ENCODE assay signal across 16 mouse cellular contexts in genomic region chr7:64725967-64726695, GRCm38 (mm10).
DNase-seq lines count a peak whose midpoint lies in the region; ATAC-seq lines count a peak whose summit lies in the region.
"Had no signal": no experiment of that assay in that cellular context is flagged by ENCODE, and none has a peak within 500 bp of the region (broad histone marks: within the 10 kb centered on the region; RNA-seq: fewer than 3 reads in every experiment).

No protein-coding gene starts in this region.

- H3K4me1 ChIP-seq in forebrain, embryonic 15.5 days = peaks cover 22% of the 10 kb centered on the region
- H3K4me1 ChIP-seq in forebrain, embryonic 10.5 days = no peaks in the 10 kb centered on the region
- peaks cover 15% of the 10 kb centered on the region for H3K4me1 ChIP-seq in midbrain, embryonic 13.5 days (replicated peaks)
- 0 out of 2 replicates have a peak, but pooled peaks cover 3% of the 10 kb centered on the region for H3K4me1 ChIP-seq in midbrain, embryonic 10.5 days
- peaks cover 13% of the 10 kb centered on the region for H3K4me1 ChIP-seq in hindbrain, embryonic 14.5 days (replicated peaks; ENCODE audit: control insufficient read depth, insufficient read depth, low read length)
- H3K4me1 ChIP-seq in neural tube, embryonic 14.5 days (ENCODE audit: control insufficient read depth, insufficient read depth, low read length) = no peaks in the 10 kb centered on the region
- H3K4me1 ChIP-seq in intestine, embryonic 15.5 days (replicated peaks) = no peaks in the 10 kb centered on the region

- no peak for ATAC-seq in forebrain, embryonic 15.5 days (replicated peaks)
- no peak for ATAC-seq in midbrain, embryonic 13.5 days
- peak; percentile 60 for ATAC-seq in hindbrain, embryonic 14.5 days (ENCODE audit: low FRiP score)
- ATAC-seq in neural tube, embryonic 14.5 days (ENCODE audit: low read depth) = 0 out of 2 replicates have a peak, but pooled peaks have one; percentile 3
- ATAC-seq in intestine, embryonic 15.5 days = no peak
- ATAC-seq: Patski had no signal

- WGBS in forebrain, embryonic 15.5 days = 48% methylated on average over 6 of the region's 6 CpGs
- WGBS in forebrain, embryonic 10.5 days = 83% methylated on average over 6 of the region's 6 CpGs
- WGBS in midbrain, embryonic 13.5 days = 55% methylated on average over 6 of the region's 6 CpGs
- 83% methylated on average over 6 of the region's 6 CpGs for WGBS in midbrain, embryonic 10.5 days
- WGBS in hindbrain, embryonic 14.5 days = 51% methylated on average over 6 of the region's 6 CpGs
- WGBS in neural tube, embryonic 14.5 days = 62% methylated on average over 6 of the region's 6 CpGs
- WGBS in intestine, embryonic 15.5 days = 80% methylated on average over 6 of the region's 6 CpGs

- H3K4me3 ChIP-seq in forebrain, embryonic 15.5 days = no peak overlapping the region
- no peak overlapping the region for H3K4me3 ChIP-seq in forebrain, embryonic 10.5 days
- H3K4me3 ChIP-seq in midbrain, embryonic 13.5 days (replicated peaks) = no peak overlapping the region
- no peak overlapping the region for H3K4me3 ChIP-seq in midbrain, embryonic 10.5 days
- H3K4me3 ChIP-seq in hindbrain, embryonic 14.5 days (replicated peaks; ENCODE audit: low read length) = no peak overlapping the region
- no peak overlapping the region for H3K4me3 ChIP-seq in neural tube, embryonic 14.5 days (ENCODE audit: low read depth, low read length)
- H3K4me3 ChIP-seq in intestine, embryonic 15.5 days (replicated peaks) = no peak overlapping the region
- H3K4me3 ChIP-seq: limb, embryonic 12.5 days; myocyte had no signal

- no peak overlapping the region for H3K9ac ChIP-seq in forebrain, embryonic 15.5 days (replicated peaks)
- H3K9ac ChIP-seq in midbrain, embryonic 13.5 days (replicated peaks) = no peak overlapping the region
- H3K9ac ChIP-seq in hindbrain, embryonic 14.5 days = no peak overlapping the region
- no peak overlapping the region for H3K9ac ChIP-seq in neural tube, embryonic 14.5 days (replicated peaks; ENCODE audit: low read depth, low read length)
- no peak overlapping the region for H3K9ac ChIP-seq in intestine, embryonic 15.5 days
- H3K9ac ChIP-seq: limb, embryonic 12.5 days had no signal

- H3K27me3 ChIP-seq in forebrain, embryonic 15.5 days = no peaks in the 10 kb centered on the region
- H3K27me3 ChIP-seq in forebrain, embryonic 10.5 days (ENCODE audit: poor library complexity, severe bottlenecking) = no peaks in the 10 kb centered on the region
- H3K27me3 ChIP-seq in midbrain, embryonic 13.5 days = no peaks in the 10 kb centered on the region
- H3K27me3 ChIP-seq in midbrain, embryonic 10.5 days (ENCODE audit: low read depth, poor library complexity, severe bottlenecking) = no peaks in the 10 kb centered on the region
- H3K27me3 ChIP-seq in hindbrain, embryonic 14.5 days (ENCODE audit: control insufficient read depth, insufficient read depth, low read length) = no peaks in the 10 kb centered on the region
- no peaks in the 10 kb centered on the region for H3K27me3 ChIP-seq in neural tube, embryonic 14.5 days (ENCODE audit: control insufficient read depth, insufficient read depth, low read length)
- no peaks in the 10 kb centered on the region for H3K27me3 ChIP-seq in intestine, embryonic 15.5 days (replicated peaks)
- H3K27me3 ChIP-seq: limb, embryonic 12.5 days had no signal

- H3K9me3 ChIP-seq in forebrain, embryonic 15.5 days = no peaks in the 10 kb centered on the region
- no peaks in the 10 kb centered on the region for H3K9me3 ChIP-seq in forebrain, embryonic 10.5 days
- no peaks in the 10 kb centered on the region for H3K9me3 ChIP-seq in midbrain, embryonic 13.5 days
- no peaks in the 10 kb centered on the region for H3K9me3 ChIP-seq in midbrain, embryonic 10.5 days (replicated peaks)
- no peaks in the 10 kb centered on the region for H3K9me3 ChIP-seq in hindbrain, embryonic 14.5 days (ENCODE audit: control insufficient read depth, low read length)
- H3K9me3 ChIP-seq in neural tube, embryonic 14.5 days (ENCODE audit: control insufficient read depth, low read length) = no peaks in the 10 kb centered on the region
- H3K9me3 ChIP-seq in intestine, embryonic 15.5 days = no peaks in the 10 kb centered on the region
- H3K9me3 ChIP-seq: limb, embryonic 12.5 days had no signal

- H3K27ac ChIP-seq in forebrain, embryonic 15.5 days (replicated peaks) = peak overlapping the region; percentile 32; the same call in 1 of the 2 replicates
- no peak overlapping the region for H3K27ac ChIP-seq in forebrain, embryonic 10.5 days
- H3K27ac ChIP-seq in midbrain, embryonic 13.5 days = peak overlapping the region; percentile 40
- no peak overlapping the region for H3K27ac ChIP-seq in midbrain, embryonic 10.5 days (replicated peaks)
- peak overlapping the region; percentile 58; the same call in 1 of the 2 replicates for H3K27ac ChIP-seq in hindbrain, embryonic 14.5 days
- peak overlapping the region; percentile 1; the same call in 1 of the 2 replicates for H3K27ac ChIP-seq in neural tube, embryonic 14.5 days (ENCODE audit: low read depth, low read length)
- H3K27ac ChIP-seq in intestine, embryonic 15.5 days = no peak overlapping the region
- H3K27ac ChIP-seq: limb, embryonic 12.5 days; macrophage; stomach, postnatal 0 days had no signal

- H3K36me3 ChIP-seq in forebrain, embryonic 15.5 days = no peaks in the 10 kb centered on the region
- no peaks in the 10 kb centered on the region for H3K36me3 ChIP-seq in forebrain, embryonic 10.5 days (replicated peaks)
- no peaks in the 10 kb centered on the region for H3K36me3 ChIP-seq in midbrain, embryonic 13.5 days
- no peaks in the 10 kb centered on the region for H3K36me3 ChIP-seq in midbrain, embryonic 10.5 days
- no peaks in the 10 kb centered on the region for H3K36me3 ChIP-seq in hindbrain, embryonic 14.5 days (replicated peaks; ENCODE audit: control insufficient read depth, insufficient read depth)
- no peaks in the 10 kb centered on the region for H3K36me3 ChIP-seq in neural tube, embryonic 14.5 days (ENCODE audit: control insufficient read depth, insufficient read depth, low read length)
- no peaks in the 10 kb centered on the region for H3K36me3 ChIP-seq in intestine, embryonic 15.5 days
- H3K36me3 ChIP-seq: limb, embryonic 12.5 days had no signal

- no peak overlapping the region for H3K4me2 ChIP-seq in forebrain, embryonic 15.5 days (replicated peaks)
- no peak overlapping the region for H3K4me2 ChIP-seq in midbrain, embryonic 13.5 days (replicated peaks)
- H3K4me2 ChIP-seq in hindbrain, embryonic 14.5 days (replicated peaks) = no peak overlapping the region
- H3K4me2 ChIP-seq in neural tube, embryonic 14.5 days (ENCODE audit: low read depth, low read length) = no peak overlapping the region
- no peak overlapping the region for H3K4me2 ChIP-seq in intestine, embryonic 15.5 days (replicated peaks)
- H3K4me2 ChIP-seq: limb, embryonic 12.5 days had no signal

- DNase-seq in forebrain, embryonic 10.5 days (ENCODE audit: extremely low spot score, low spot score) = no peak
- DNase-seq in midbrain, embryonic 10.5 days (ENCODE audit: low spot score) = no peak
- peak; percentile 61 for DNase-seq in hindbrain, embryonic 14.5 days (ENCODE audit: low spot score)
- DNase-seq: heart, adult 11 months; kidney, adult 11 months; lung, adult 18-20 months; spleen, adult 18-20 months had no signal

Comparison
In these comparisons a context has a peak if more than half of its experiments do, and no peak if none do; other contexts are left out.
1. H3K27ac ChIP-seq: peak in forebrain, embryonic 15.5 days (single experiment), midbrain, embryonic 13.5 days (single experiment), hindbrain, embryonic 14.5 days (single experiment) and neural tube, embryonic 14.5 days (single experiment); none in forebrain, embryonic 10.5 days (single experiment), midbrain, embryonic 10.5 days (single experiment) and intestine, embryonic 15.5 days (single experiment).
2. ATAC-seq: peak in hindbrain, embryonic 14.5 days (single experiment) and neural tube, embryonic 14.5 days (single experiment); none in forebrain, embryonic 15.5 days (single experiment), midbrain, embryonic 13.5 days (single experiment) and intestine, embryonic 15.5 days (single experiment).